Mouse (Mus musculus): ENCODE data around the gene Khk.

- no peak for TF ChIP-seq CTCF (IDR thresholded peaks at IDR 0.05; ENCODE audit: extremely low read depth, insufficient read length, insufficient replicate concordance, low read depth, low read length)
- no peak for TF ChIP-seq POLR2A (IDR thresholded peaks at IDR 0.05; ENCODE audit: low read depth, low read length)
Measured at GRCm38 (mm10) chr5:30914101-30914635, 7.1 kb upstream of the Khk start.
